Mouse (Mus musculus) cerebellum, adult 2 months (tissue): ENCODE results near the gene Nr6a1. TPM values are rescaled to one million over a fixed set of nuclear protein-coding genes. Genes with fewer than 3 reads are reported as not detected.

Source experiments
- DNase-seq, 2 experiments: peaks; one replicate each; pipeline ENCODE4 v3.0.0; 2021
- H3K27ac ChIP-seq: fragments of 200-500 bp; 2 replicates; pipeline ENCODE4 v1.5.1; 2012; ENCODE audit warnings: low read length, control low read depth, inconsistent platforms; ENCODE audit not compliant: insufficient read depth
- H3K27me3 ChIP-seq: fragments of 200-500 bp; 2 replicates; pipeline ENCODE4 v1.6.1; 2012; ENCODE audit warnings: inconsistent platforms, mild to moderate bottlenecking, low read length, moderate library complexity; ENCODE audit not compliant: control insufficient read depth, insufficient read depth
- H3K4me1 ChIP-seq: fragments of 200-500 bp; 2 replicates; pipeline ENCODE4 v1.6.1; 2011; ENCODE audit warnings: low read length; ENCODE audit not compliant: control insufficient read depth, insufficient read depth
- H3K4me3 ChIP-seq: fragments of 200-500 bp; replicated peaks from 2 replicates; pipeline ENCODE3; 2011; ENCODE audit warnings: mild to moderate bottlenecking, low read depth, low read length, control low read depth; ENCODE audit not compliant: insufficient read depth
- CTCF ChIP-seq: fragments of 200-500 bp; IDR thresholded peaks from 2 replicates; pipeline ENCODE4 v1.5.1; 2011; ENCODE audit warnings: low read depth, mild to moderate bottlenecking, control low read depth, low read length, moderate library complexity, borderline replicate concordance; ENCODE audit not compliant: insufficient read depth
- POLR2A ChIP-seq: fragments of 200-500 bp; IDR thresholded peaks from 2 replicates; pipeline ENCODE4 v1.6.1; 2011; ENCODE audit warnings: low read length, control low read depth, borderline replicate concordance; ENCODE audit not compliant: insufficient read depth
- WGBS: fragments of 180-500 bp; shearing (Covaris S2); methylation state at CpG from one replicate; pipeline ENCODE4 v1.1.7; 2018; 5-methylcytosine and 5-hydroxymethylcytosine counted together
- polyA plus RNA-seq: library from polyadenylated mRNA; depleted of rRNA; stranded (reverse); fragments of >200 nt; gene quantifications from 2 replicates; pipeline ENCODE4 v1.2.3, GENCODE M21; 2012

Gene Nr6a1
- polyA plus RNA-seq, 1 experiment, result 5.2 TPM

DNA sequence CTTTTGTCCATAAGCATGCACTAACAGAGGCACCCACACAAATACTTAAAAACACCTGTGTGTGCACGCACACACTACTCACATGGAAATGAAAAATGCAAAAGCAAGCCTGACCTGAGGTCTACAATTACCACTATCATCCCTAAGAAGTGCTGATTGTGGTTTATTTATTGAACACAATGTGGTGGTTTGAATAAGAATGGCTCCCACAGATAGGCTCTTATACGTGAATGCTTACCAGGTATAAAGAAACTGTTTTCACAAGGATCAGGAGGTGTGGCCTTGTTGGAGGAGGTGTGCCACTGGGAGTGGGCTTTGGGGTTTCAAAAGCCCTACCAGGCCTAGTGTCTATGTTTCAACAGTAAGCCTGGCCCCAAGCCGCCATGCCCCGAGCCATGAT lies 110.0 kb downstream of the Nr6a1 start:
- Histone ChIP-seq H3K27me3 (no peaks in the 10 kb centered on the region), H3K4me3 (no peak overlapping the region), H3K27ac (no peak overlapping the region), H3K4me1 (no peaks in the 10 kb centered on the region)
- 86% methylated on average over 4 of the region's 4 CpGs for WGBS
- TF ChIP-seq POLR2A, result no peak
- TF ChIP-seq CTCF, result no peak
- no peak for DNase-seq

DNA sequence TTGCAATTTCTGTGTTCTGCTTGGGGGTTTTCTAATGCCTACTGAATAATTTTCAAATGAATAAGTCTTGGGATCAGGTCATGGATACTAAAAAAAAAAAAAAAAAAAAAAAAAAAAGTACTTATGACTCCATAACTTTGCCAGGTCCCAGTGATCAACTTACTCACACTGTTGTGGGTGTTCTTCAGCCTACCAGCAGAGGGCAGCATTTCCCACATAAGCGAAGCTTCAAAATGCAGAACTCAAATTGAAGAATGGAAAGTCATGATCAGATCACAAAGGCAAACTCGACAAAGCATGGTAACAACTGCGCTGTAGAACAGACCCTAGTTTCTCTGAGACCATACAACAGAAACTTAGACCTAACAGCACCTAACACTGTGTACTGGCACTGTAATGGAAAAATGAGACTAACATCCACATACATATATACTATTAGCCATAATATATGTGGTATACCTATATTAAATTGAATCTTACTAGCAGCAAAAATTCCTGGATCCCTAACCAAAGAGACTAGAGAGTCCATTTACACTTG lies 130.3 kb downstream of the Nr6a1 start:
- WGBS, result 1% methylated on average over 3 of the region's 3 CpGs
- Histone ChIP-seq H3K4me3 (no peak overlapping the region), H3K27ac (no peak overlapping the region), H3K27me3 (no peaks in the 10 kb centered on the region), H3K4me1 (no peaks in the 10 kb centered on the region)
- TF ChIP-seq CTCF (peak; percentile 76), POLR2A (no peak)
- DNase-seq, result peak; percentile 53 to 63

- H3K4me1 ChIP-seq, result no peaks in the 10 kb centered on the region
- DNase-seq, result no peak
- H3K27ac ChIP-seq, result no peak overlapping the region
- 75% methylated on average over 4 of the region's 4 CpGs for WGBS
- no peaks in the 10 kb centered on the region for H3K27me3 ChIP-seq
- no peak for TF ChIP-seq POLR2A
- TF ChIP-seq CTCF, result no peak
- H3K4me3 ChIP-seq, result no peak overlapping the region
Observed at GRCm38 (mm10) chr2:38787338-38787737, 140.2 kb downstream of the Nr6a1 start.

- H3K27ac ChIP-seq, result no peak overlapping the region
- no peak overlapping the region for H3K4me3 ChIP-seq
- no peaks in the 10 kb centered on the region for H3K4me1 ChIP-seq
- no peak for DNase-seq
- no peaks in the 10 kb centered on the region for H3K27me3 ChIP-seq
- no peak for TF ChIP-seq CTCF
- no peak for TF ChIP-seq POLR2A
- 35% methylated on average over 5 of the region's 5 CpGs for WGBS
Observed at GRCm38 (mm10) chr2:38786216-38786960, 141.1 kb downstream of the Nr6a1 start.

DNA sequence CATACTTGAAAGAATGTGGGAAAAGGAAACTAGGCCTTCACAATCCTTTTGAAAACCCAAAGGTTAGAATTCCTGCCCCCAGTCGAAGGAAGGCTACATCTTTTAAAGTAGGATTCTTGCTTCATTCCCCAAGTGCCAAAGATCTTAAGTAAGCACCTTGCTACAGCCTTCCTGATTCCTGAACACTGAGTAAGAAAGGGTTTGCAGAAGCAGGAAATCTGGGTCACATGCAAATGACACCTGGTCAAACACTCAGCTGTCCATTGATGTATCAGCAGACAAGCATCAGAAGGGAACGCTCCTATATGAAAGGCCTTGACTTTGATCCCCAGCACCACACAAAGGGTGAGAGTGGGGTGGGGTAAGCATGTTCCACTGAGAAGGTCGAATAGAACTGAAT lies 142.4 kb downstream of the Nr6a1 start:
- Histone ChIP-seq H3K4me3 (no peak overlapping the region), H3K4me1 (no peaks in the 10 kb centered on the region), H3K27ac (no peak overlapping the region), H3K27me3 (no peaks in the 10 kb centered on the region)
- TF ChIP-seq POLR2A (no peak), CTCF (no peak)
- no peak for DNase-seq
- WGBS, result 64% methylated on average over 3 of the region's 3 CpGs

DNA sequence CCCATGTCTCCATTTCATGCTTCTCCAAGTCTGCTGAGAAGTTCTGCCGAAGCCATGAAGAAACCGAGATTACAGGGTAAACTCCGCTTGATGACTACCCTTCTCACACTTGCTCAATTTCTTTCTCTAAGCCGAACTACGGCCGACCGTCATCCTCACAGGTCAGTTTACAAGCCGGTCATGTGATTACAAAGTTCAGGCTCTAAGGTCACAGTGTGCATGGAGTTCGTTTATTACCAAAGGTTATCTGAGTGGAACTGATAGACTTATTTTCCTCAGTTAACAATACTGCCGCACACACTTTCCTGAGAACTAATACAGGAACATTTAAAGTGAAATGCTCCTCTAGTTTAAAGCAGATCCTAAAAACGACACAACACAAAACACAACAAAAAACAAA lies 143.1 kb downstream of the Nr6a1 start:
- H3K27ac ChIP-seq, result no peak overlapping the region
- no peaks in the 10 kb centered on the region for H3K27me3 ChIP-seq
- no peak for DNase-seq
- WGBS, result 69% methylated on average over 11 of the region's 11 CpGs
- no peaks in the 10 kb centered on the region for H3K4me1 ChIP-seq
- H3K4me3 ChIP-seq, result no peak overlapping the region
- TF ChIP-seq CTCF (no peak), POLR2A (no peak)

- Histone ChIP-seq H3K27ac (no peak overlapping the region), H3K4me1 (no peaks in the 10 kb centered on the region), H3K27me3 (no peaks in the 10 kb centered on the region), H3K4me3 (no peak overlapping the region)
- DNase-seq, result no peak
- WGBS, result 83% methylated on average over 5 of the region's 5 CpGs
- TF ChIP-seq CTCF, result no peak
- TF ChIP-seq POLR2A, result no peak
Observed at GRCm38 (mm10) chr2:38783364-38783763, 144.1 kb downstream of the Nr6a1 start.

- H3K27ac ChIP-seq, result no peak overlapping the region
- 28% methylated on average over 1 of the region's 1 CpGs for WGBS
- TF ChIP-seq POLR2A (no peak), CTCF (no peak)
- H3K4me3 ChIP-seq, result no peak overlapping the region
- H3K27me3 ChIP-seq, result no peaks in the 10 kb centered on the region
- no peak for DNase-seq
- H3K4me1 ChIP-seq, result no peaks in the 10 kb centered on the region
Observed at GRCm38 (mm10) chr2:38782731-38783130, 144.8 kb downstream of the Nr6a1 start.
